Mouse (Mus musculus) heart, embryonic 14.5 days (tissue): ENCODE results near the gene Lin7a. TPM values are rescaled to one million over a fixed set of nuclear protein-coding genes. Genes with fewer than 3 reads are reported as not detected.

ENCODE experiments used
- ATAC-seq: fragments of 200-750 bp; cut with Nextera tagmentation; 2 replicates; pipeline ENCODE4 v1.8.0; 2017; ENCODE audit warnings: low read depth, moderate TSS enrichment; ENCODE audit not compliant: insufficient number of reproducible peaks, insufficient read depth, low FRiP score
- H3K27ac ChIP-seq, 2 experiments: fragments of 200-500 bp in 1 of 2; fragments of 300-500 bp in 1 of 2; sonication (generic) in 1 of 2; replicated peaks in 1 of 2; 2 replicates each; pipeline ENCODE4 v1.5.1; 2012 to 2014; ENCODE audit warnings: low read depth in 2 of 2, low read length in 2 of 2, control low read depth in 1 of 2, mild to moderate bottlenecking in 1 of 2, mixed read lengths in 1 of 2; ENCODE audit not compliant: control insufficient read depth in 1 of 2, insufficient read depth in 1 of 2
- H3K27me3 ChIP-seq: fragments of 300-500 bp; sonication (generic); 2 replicates; pipeline ENCODE4 v1.6.1; 2014; ENCODE audit warnings: mild to moderate bottlenecking, low read length, control low read depth; ENCODE audit not compliant: control insufficient read depth, insufficient read depth
- H3K36me3 ChIP-seq: fragments of 300-500 bp; sonication (generic); 2 replicates; pipeline ENCODE4 v1.6.1; 2014; ENCODE audit warnings: mild to moderate bottlenecking, control low read depth, low read length, mixed read lengths; ENCODE audit not compliant: control insufficient read depth, insufficient read depth
- H3K4me1 ChIP-seq, 2 experiments: fragments of 200-500 bp in 1 of 2; fragments of 300-500 bp in 1 of 2; sonication (generic) in 1 of 2; 2 replicates each; pipeline ENCODE4 v1.6.1; 2012 to 2014; ENCODE audit warnings: low read length in 2 of 2, control low read depth in 1 of 2, mixed read lengths in 1 of 2; ENCODE audit not compliant: control insufficient read depth in 2 of 2, insufficient read depth in 2 of 2
- H3K4me2 ChIP-seq: fragments of 300-500 bp; sonication (generic); 2 replicates; pipeline ENCODE4 v1.6.1; 2014; ENCODE audit warnings: mild to moderate bottlenecking, low read length
- H3K4me3 ChIP-seq, 2 experiments: fragments of 200-500 bp in 1 of 2; fragments of 300-500 bp in 1 of 2; sonication (generic) in 1 of 2; 2 replicates each; pipeline ENCODE4 v1.5.1; 2012 to 2014; ENCODE audit warnings: low read length in 2 of 2, mild to moderate bottlenecking in 2 of 2, control low read depth in 1 of 2, low read depth in 1 of 2, moderate library complexity in 1 of 2; ENCODE audit not compliant: control insufficient read depth in 1 of 2, insufficient read depth in 1 of 2
- H3K9ac ChIP-seq: fragments of 300-500 bp; sonication (generic); 2 replicates; pipeline ENCODE4 v1.6.1; 2014; ENCODE audit warnings: mild to moderate bottlenecking, low read length
- H3K9me3 ChIP-seq: fragments of 300-500 bp; sonication (generic); 2 replicates; pipeline ENCODE4 v1.6.1; 2016; ENCODE audit warnings: low read length, control low read depth; ENCODE audit not compliant: control insufficient read depth
- WGBS: fragments of 180-500 bp; shearing (Covaris S2); extraction: QIAGEN DNeasy Blood & Tissue Kit; methylation state at CpG from one replicate; pipeline ENCODE4 v1.1.7; 2014; 5-methylcytosine and 5-hydroxymethylcytosine counted together
- polyA plus RNA-seq: library from polyadenylated mRNA; unstranded; fragments of >200 nt; fragmentation: Nextera tagmentation; extraction: Ambion mirVana; gene quantifications from 2 replicates; pipeline ENCODE4 v1.2.1, GENCODE M21; 2014

Lin7a gene
- polyA plus RNA-seq, 1 experiment from 2014 or later = 2.5 TPM

GRCm38 (mm10) chr10:107237736-107238135 lies 33.8 kb upstream of the Lin7a start:
- Histone ChIP-seq H3K27ac (no peak overlapping the region), H3K27me3 (no peaks in the 10 kb centered on the region), H3K4me2 (no peak overlapping the region), H3K4me1 (no peaks in the 10 kb centered on the region), H3K36me3 (no peaks in the 10 kb centered on the region), H3K4me3 (no peak overlapping the region), H3K9me3 (no peaks in the 10 kb centered on the region), H3K9ac (no peak overlapping the region)
- WGBS = 100% methylated on average over 1 of the region's 1 CpGs
- ATAC-seq = no peak

- Histone ChIP-seq H3K9ac (no peak overlapping the region), H3K9me3 (no peaks in the 10 kb centered on the region), H3K27ac (no peak overlapping the region), H3K27me3 (no peaks in the 10 kb centered on the region), H3K4me1 (no peaks in the 10 kb centered on the region), H3K36me3 (no peaks in the 10 kb centered on the region), H3K4me3 (no peak overlapping the region), H3K4me2 (no peak overlapping the region)
- WGBS = 60% methylated on average over 2 of the region's 2 CpGs
- no peak for ATAC-seq
Measured at GRCm38 (mm10) chr10:107238151-107238860, 33.2 kb upstream of the Lin7a start.

GRCm38 (mm10) chr10:107238861-107239435 lies 32.5 kb upstream of the Lin7a start:
- WGBS = 66% methylated on average over 3 of the region's 3 CpGs
- no peak for ATAC-seq
- H3K9me3 ChIP-seq = no peaks in the 10 kb centered on the region

GRCm38 (mm10) chr10:107239651-107240330 lies 31.7 kb upstream of the Lin7a start:
- no peaks in the 10 kb centered on the region for H3K9me3 ChIP-seq
- no peaks in the 10 kb centered on the region for H3K27me3 ChIP-seq
- no peaks in the 10 kb centered on the region for H3K4me1 ChIP-seq
- H3K4me2 ChIP-seq = no peak overlapping the region
- no peak for ATAC-seq
- H3K27ac ChIP-seq = no peak overlapping the region
- no peaks in the 10 kb centered on the region for H3K36me3 ChIP-seq
- H3K9ac ChIP-seq = no peak overlapping the region
- no peak overlapping the region for H3K4me3 ChIP-seq
- WGBS = 71% methylated on average over 2 of the region's 2 CpGs

More at GRCm38 (mm10) chr10:107238861-107239435, 32.5 kb upstream of the Lin7a start:
- Histone ChIP-seq H3K4me1 (no peaks in the 10 kb centered on the region), H3K27me3 (no peaks in the 10 kb centered on the region), H3K4me3 (no peak overlapping the region), H3K4me2 (no peak overlapping the region), H3K27ac (no peak overlapping the region), H3K9ac (no peak overlapping the region), H3K36me3 (no peaks in the 10 kb centered on the region)

- ATAC-seq = no peak
- H3K9ac ChIP-seq = no peak overlapping the region
- H3K4me1 ChIP-seq = no peaks in the 10 kb centered on the region
- no peak overlapping the region for H3K4me2 ChIP-seq
- no peaks in the 10 kb centered on the region for H3K9me3 ChIP-seq
- WGBS = 70% methylated on average over 1 of the region's 1 CpGs
- H3K27me3 ChIP-seq = no peaks in the 10 kb centered on the region
- no peaks in the 10 kb centered on the region for H3K36me3 ChIP-seq
- H3K4me3 ChIP-seq = no peak overlapping the region
- H3K27ac ChIP-seq = no peak overlapping the region
Measured at GRCm38 (mm10) chr10:107240446-107240845, 31.0 kb upstream of the Lin7a start.

- no peak overlapping the region for H3K9ac ChIP-seq
- H3K27ac ChIP-seq = no peak overlapping the region
- H3K36me3 ChIP-seq = no peaks in the 10 kb centered on the region
- H3K4me1 ChIP-seq = no peaks in the 10 kb centered on the region
- no peak for ATAC-seq
- no peaks in the 10 kb centered on the region for H3K9me3 ChIP-seq
- WGBS = 73% methylated on average over 3 of the region's 3 CpGs
- no peak overlapping the region for H3K4me2 ChIP-seq
- H3K27me3 ChIP-seq = no peaks in the 10 kb centered on the region
- no peak overlapping the region for H3K4me3 ChIP-seq
Measured at GRCm38 (mm10) chr10:107240986-107241385, 30.5 kb upstream of the Lin7a start.

GRCm38 (mm10) chr10:107241406-107241805 lies 30.1 kb upstream of the Lin7a start:
- Histone ChIP-seq H3K9ac (no peak overlapping the region), H3K27ac (no peak overlapping the region), H3K4me3 (no peak overlapping the region), H3K4me1 (no peaks in the 10 kb centered on the region), H3K4me2 (no peak overlapping the region), H3K27me3 (no peaks in the 10 kb centered on the region), H3K9me3 (no peaks in the 10 kb centered on the region), H3K36me3 (no peaks in the 10 kb centered on the region)
- ATAC-seq = no peak
